Mouse (Mus musculus): ENCODE measurements at regions not wholly inside any gene's neighbourhood (a gene's known extent, or its start where the extent isn't known, plus 50 kb on each side); places are given as distances from the start of the nearest gene placed in this dataset.

DNA sequence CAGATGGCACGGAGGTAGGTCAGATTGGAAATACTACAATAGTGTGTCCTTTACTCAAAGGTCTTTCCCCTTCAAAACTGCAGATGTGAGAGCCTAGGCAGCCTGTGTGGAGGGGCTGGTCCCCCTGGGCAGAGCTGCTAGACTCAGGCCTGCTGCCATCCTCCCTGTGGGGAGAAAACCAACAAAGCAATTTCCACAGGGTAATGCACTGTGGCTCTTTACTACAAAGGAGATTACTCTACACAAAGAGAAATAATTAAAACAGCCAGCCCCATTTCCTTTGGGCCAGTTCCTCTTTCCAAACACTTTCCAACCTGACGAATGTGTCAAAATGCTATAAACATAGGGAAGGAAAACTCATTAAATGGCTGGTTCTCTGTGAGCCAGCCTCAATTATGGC, 250.0 kb upstream of the Trpc7 start:
- no peak for TF ChIP-seq CTCF (IDR thresholded peaks at IDR 0.05; ENCODE audit: borderline replicate concordance, control insufficient read depth, extremely low read depth, insufficient read depth, low read length, poor library complexity)
- TF ChIP-seq POLR2A (IDR thresholded peaks at IDR 0.05; ENCODE audit: control insufficient read depth, extremely low read depth, insufficient read depth, low read length, poor library complexity): no peak
